Mouse (Mus musculus): ENCODE data around the gene Wipf2. TPM values are rescaled to one million over a fixed set of nuclear protein-coding genes. Genes with fewer than 3 reads are reported as not detected.

Wipf2 gene
- total and polyA plus RNA-seq, 3 experiments: 2.9 to 7.1 TPM; not detected in 1

DNA sequence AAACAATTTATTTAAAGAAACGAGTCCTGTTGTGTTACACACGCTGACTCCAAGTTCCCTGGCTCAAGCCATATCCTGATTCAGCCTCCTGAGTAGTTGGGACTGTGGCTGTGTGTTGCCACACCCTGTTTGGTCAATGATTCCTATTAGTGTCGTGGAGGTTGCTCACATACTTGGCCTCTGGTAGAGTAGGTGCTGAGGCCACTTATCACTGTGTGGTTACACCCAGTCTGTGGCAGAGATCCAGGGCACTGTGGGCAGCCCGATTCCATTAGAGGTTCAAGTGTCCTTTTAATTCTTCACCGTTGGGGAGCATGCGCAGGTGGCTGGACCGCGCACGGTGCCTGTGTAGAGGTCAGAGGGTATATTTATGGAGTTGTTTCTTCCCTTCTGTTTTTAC, 10.5 kb downstream of the Wipf2 start:
- peaks cover 11% of the 10 kb centered on the region in 2 experiments for H3K36me3 ChIP-seq (ENCODE audit: control insufficient read depth in 1 of 2, insufficient read depth in 2 of 2, low read length in 2 of 2)
- no peak overlapping the region for H3K9ac ChIP-seq (ENCODE audit: control insufficient read depth, low read depth, low read length, poor library complexity, severe bottlenecking)
- no peaks in the 10 kb centered on the region for H3K9me3 ChIP-seq (replicated peaks; ENCODE audit: insufficient read depth, low read length)
- TF ChIP-seq HCFC1 (IDR thresholded peaks at IDR 0.05; ENCODE audit: low read depth, low read length) (no peak), SIN3A (IDR thresholded peaks at IDR 0.05; ENCODE audit: low read length) (peak; percentile 47), CTCF (IDR thresholded peaks at IDR 0.05 in 2 of 3, conservative IDR thresholded peaks at IDR 0.05 in 1 of 3; ENCODE audit: control insufficient read depth in 1 of 3, insufficient read depth in 1 of 3, low read depth in 2 of 3, low read length in 3 of 3, poor library complexity in 1 of 3, severe bottlenecking in 1 of 3) (no peak), MAX (IDR thresholded peaks at IDR 0.05; ENCODE audit: low read length) (0 out of 2 replicates have a peak, but pooled peaks have one; percentile 10), MAFK (IDR thresholded peaks at IDR 0.05; ENCODE audit: borderline replicate concordance, low read depth, low read length) (no peak), EP300 (IDR thresholded peaks at IDR 0.05; ENCODE audit: low read depth in 1 of 2, low read length in 2 of 2) (peak in 1 of 2 experiments; percentile 12; a peak in 1 of 4 replicates), NRF1 (IDR thresholded peaks at IDR 0.05; ENCODE audit: insufficient read depth, low read depth, low read length, poor library complexity, severe bottlenecking) (no peak), ETS1 (IDR thresholded peaks at IDR 0.05; ENCODE audit: low read depth, low read length) (no peak)
- H3K27ac ChIP-seq (ENCODE audit: control insufficient read depth, low read depth, low read length): no peak overlapping the region
- H3K79me2 ChIP-seq (ENCODE audit: control insufficient read depth, insufficient read depth, low read length, poor library complexity): peaks cover 4% of the 10 kb centered on the region
- H3K4me1 ChIP-seq (ENCODE audit: control insufficient read depth in 1 of 2, insufficient read depth in 2 of 2, low read length in 2 of 2): peaks cover 4 to 9% of the 10 kb centered on the region in 2 experiments
- H3K4me3 ChIP-seq (ENCODE audit: control insufficient read depth in 1 of 2, insufficient read depth in 1 of 2, low read depth in 2 of 2, low read length in 2 of 2): no peak overlapping the region
- DNase-seq (ENCODE audit: low read depth, low spot score): peak; percentile 61
- no peaks in the 10 kb centered on the region for H3K27me3 ChIP-seq (ENCODE audit: control insufficient read depth in 1 of 2, insufficient read depth in 2 of 2, low read length in 2 of 2)

DNA sequence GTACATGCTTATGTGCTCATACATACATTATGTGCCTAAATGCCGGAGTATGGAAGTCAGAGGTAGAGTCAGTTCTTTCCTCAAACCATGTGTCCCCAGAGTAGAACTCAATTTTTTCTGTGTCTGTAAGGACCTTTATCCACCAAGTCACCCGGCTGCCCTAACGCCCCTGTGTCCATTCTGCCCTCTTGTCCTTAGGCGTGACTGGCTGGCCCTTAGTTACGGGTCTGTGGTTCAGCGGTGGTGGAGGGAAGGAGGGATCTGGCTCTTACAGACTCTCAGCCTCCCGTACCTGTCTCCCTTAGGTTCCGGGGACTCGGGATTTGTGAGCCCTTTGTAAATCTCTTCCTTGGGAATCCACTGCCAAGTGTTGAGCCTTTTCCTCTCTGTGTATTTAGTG, 13.6 kb downstream of the Wipf2 start:
- H3K9ac ChIP-seq (ENCODE audit: control insufficient read depth, low read depth, low read length, poor library complexity, severe bottlenecking): no peak overlapping the region
- H3K79me2 ChIP-seq (ENCODE audit: control insufficient read depth, insufficient read depth, low read length, poor library complexity): peaks cover 4% of the 10 kb centered on the region
- TF ChIP-seq ZMIZ1 (IDR thresholded peaks at IDR 0.05; ENCODE audit: low read depth, low read length) (no peak), NRF1 (IDR thresholded peaks at IDR 0.05; ENCODE audit: insufficient read depth, low read depth, low read length, poor library complexity, severe bottlenecking) (no peak), POLR2AphosphoS2 (IDR thresholded peaks at IDR 0.05; ENCODE audit: low read length) (no peak), USF2 (IDR thresholded peaks at IDR 0.05; ENCODE audit: borderline replicate concordance in 1 of 2, insufficient read depth in 1 of 2, low read depth in 1 of 2, low read length in 2 of 2) (no peak), ZC3H11A (IDR thresholded peaks at IDR 0.05; ENCODE audit: low read depth, low read length) (no peak), E2F4 (IDR thresholded peaks at IDR 0.05; ENCODE audit: borderline replicate concordance, low read depth, low read length) (no peak), MAX (IDR thresholded peaks at IDR 0.05; ENCODE audit: low read length) (no peak), TAL1 (IDR thresholded peaks at IDR 0.05; ENCODE audit: low read length) (no peak), TBP (IDR thresholded peaks at IDR 0.05; ENCODE audit: low read depth, low read length) (no peak), TCF12 (IDR thresholded peaks at IDR 0.05; ENCODE audit: low read depth, low read length) (no peak), ELF1 (IDR thresholded peaks at IDR 0.05; ENCODE audit: low read depth, low read length) (no peak), JUND (IDR thresholded peaks at IDR 0.05; ENCODE audit: low read depth, low read length) (no peak), MAFK (IDR thresholded peaks at IDR 0.05; ENCODE audit: borderline replicate concordance, low read depth, low read length) (no peak), UBTF (IDR thresholded peaks at IDR 0.05; ENCODE audit: borderline replicate concordance, insufficient read depth, low read depth, low read length) (no peak), NELFE (IDR thresholded peaks at IDR 0.05; ENCODE audit: low read depth, low read length) (no peak), MYC (IDR thresholded peaks at IDR 0.05; ENCODE audit: low read depth, low read length) (no peak), CTCF (IDR thresholded peaks at IDR 0.05 in 2 of 3, conservative IDR thresholded peaks at IDR 0.05 in 1 of 3; ENCODE audit: control insufficient read depth in 1 of 3, insufficient read depth in 1 of 3, low read depth in 2 of 3, low read length in 3 of 3, poor library complexity in 1 of 3, severe bottlenecking in 1 of 3) (no peak)
- no peaks in the 10 kb centered on the region for H3K9me3 ChIP-seq (replicated peaks; ENCODE audit: insufficient read depth, low read length)
- H3K4me3 ChIP-seq (ENCODE audit: control insufficient read depth in 1 of 2, insufficient read depth in 1 of 2, low read depth in 2 of 2, low read length in 2 of 2): no peak overlapping the region
- peaks cover 4 to 9% of the 10 kb centered on the region in 2 experiments for H3K4me1 ChIP-seq (ENCODE audit: control insufficient read depth in 1 of 2, insufficient read depth in 2 of 2, low read length in 2 of 2)
- H3K36me3 ChIP-seq (ENCODE audit: control insufficient read depth in 1 of 2, insufficient read depth in 2 of 2, low read length in 2 of 2): peaks cover 10 to 11% of the 10 kb centered on the region in 2 experiments
- no peaks in the 10 kb centered on the region for H3K27me3 ChIP-seq (ENCODE audit: control insufficient read depth in 1 of 2, insufficient read depth in 2 of 2, low read length in 2 of 2)
- DNase-seq (ENCODE audit: low read depth, low spot score): no peak
- no peak overlapping the region for H3K27ac ChIP-seq (ENCODE audit: control insufficient read depth, low read depth, low read length)

Data from MEL (cell line).